Mouse (Mus musculus) thymus, postnatal 14 days (tissue): ENCODE measurements around the gene Zeb2.

Experiments used
- DNase-seq: peaks from one replicate; pipeline ENCODE4 v3.0.0; 2021

Gene Zeb2

GRCm38 (mm10) chr2:44977556-44977955, 139.6 kb downstream of the Zeb2 start:
- DNase-seq = no peak

- DNase-seq = no peak
Observed at GRCm38 (mm10) chr2:44977051-44977450, 140.1 kb downstream of the Zeb2 start.

GRCm38 (mm10) chr2:44976484-44976883, 140.7 kb downstream of the Zeb2 start:
- no peak for DNase-seq

- no peak for DNase-seq
Observed at GRCm38 (mm10) chr2:44973828-44974227, 143.4 kb downstream of the Zeb2 start.

- no peak for DNase-seq
Observed at GRCm38 (mm10) chr2:44970087-44970646, 147.0 kb downstream of the Zeb2 start.

GRCm38 (mm10) chr2:44969640-44970039, 147.6 kb downstream of the Zeb2 start:
- DNase-seq = no peak

- DNase-seq = no peak
Observed at GRCm38 (mm10) chr2:44969226-44969625, 148.0 kb downstream of the Zeb2 start.

GRCm38 (mm10) chr2:44965834-44966555, 151.2 kb downstream of the Zeb2 start:
- DNase-seq = no peak

DNA sequence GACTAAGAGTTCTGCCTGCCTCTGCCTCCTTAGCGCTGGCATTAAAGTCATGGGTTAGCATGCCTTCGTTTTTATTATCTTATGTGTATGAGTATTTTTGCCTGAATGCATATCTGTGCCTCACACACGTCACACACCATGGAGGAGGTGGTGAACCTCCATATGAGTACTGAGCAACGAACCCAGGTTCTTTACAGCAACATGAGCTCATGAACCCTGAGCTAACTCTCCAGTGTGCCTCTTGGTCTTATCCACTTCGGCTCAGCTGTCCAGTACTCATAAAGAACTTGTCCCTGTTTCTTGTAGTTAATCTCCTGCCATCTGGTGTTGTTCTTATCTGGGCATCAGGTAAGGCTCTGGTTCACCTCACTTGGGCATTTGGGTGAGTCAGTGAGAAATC, 154.6 kb downstream of the Zeb2 start:
- DNase-seq = no peak

DNA sequence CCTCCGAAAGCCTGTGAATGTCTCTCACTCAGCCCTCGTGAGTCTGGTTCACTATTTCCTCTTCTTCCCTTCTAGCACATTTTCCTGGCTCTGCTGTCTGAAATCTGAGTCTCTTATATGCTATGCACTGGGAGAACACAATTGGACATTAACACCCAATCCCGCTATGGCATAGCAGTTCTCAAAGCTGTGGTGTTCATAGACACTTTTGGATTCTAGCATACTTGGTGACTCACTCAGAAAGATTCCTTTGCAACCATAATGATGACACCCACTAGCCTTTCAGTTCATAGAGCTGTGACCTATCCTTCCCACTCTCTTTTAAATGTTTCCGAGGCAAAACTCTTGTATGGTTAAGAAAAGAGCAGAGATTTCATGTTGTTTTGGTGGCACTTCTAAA, 156.0 kb downstream of the Zeb2 start:
- DNase-seq = no peak

DNA sequence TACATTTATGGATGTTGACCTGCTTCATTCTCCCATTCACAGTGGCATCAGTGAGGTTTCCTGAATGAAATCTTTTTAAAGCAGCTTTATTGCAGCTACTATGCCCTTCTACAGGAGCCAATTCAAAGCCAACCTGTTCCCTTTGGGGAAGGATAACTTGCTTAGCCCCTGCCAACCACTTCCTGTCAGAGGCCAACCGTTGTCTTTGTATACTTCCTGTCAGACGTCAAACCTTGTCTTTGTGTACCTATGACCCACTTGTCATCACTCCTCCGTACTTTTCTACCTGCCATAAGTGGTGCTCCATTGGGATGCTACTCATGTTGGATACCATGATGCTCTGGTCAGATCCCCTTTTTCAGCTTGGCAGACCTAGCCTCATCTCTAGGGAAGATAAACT, 156.6 kb downstream of the Zeb2 start:
- DNase-seq = peak; percentile 63

DNA sequence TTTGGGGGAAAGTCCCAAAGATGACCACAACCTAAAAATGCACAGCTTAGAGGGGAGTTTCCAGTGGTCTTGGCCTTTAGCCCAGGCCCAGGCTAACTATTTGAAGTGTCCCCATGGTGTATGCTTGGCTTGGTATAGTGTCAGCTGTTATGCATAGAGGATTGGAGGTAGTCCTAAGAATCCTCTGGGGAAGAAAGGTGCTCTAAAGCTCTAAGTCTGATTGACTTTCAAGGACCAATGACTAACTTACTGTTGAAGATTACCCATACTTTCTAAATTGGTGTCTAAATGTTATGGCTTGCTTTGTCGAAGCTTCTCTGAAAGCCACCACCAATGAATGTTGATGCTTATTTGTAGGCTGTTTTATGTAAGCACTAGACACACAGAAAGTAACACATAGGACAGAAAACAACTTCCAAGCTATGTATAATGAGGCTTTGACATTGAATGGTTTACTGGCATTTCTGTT, 159.8 kb downstream of the Zeb2 start:
- no peak for DNase-seq

DNA sequence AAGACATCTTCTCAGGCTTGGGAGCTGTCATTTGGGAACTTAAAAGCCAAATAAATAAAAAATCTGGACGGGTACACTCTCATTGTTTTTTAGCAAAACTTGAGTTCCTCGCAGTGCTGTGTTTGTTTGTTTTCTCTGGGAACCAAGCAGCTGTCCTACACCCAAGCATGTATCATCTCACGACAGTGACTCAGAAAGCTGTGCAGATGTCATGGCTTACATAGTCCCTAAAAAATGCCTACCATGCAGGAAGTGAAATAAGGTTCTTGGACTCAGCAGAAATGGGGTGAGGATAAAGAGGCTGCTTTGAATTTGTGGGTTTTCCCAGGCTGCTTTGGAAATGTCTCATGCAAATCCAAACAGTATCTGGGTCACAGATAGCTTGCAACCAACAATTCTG, 161.0 kb downstream of the Zeb2 start:
- DNase-seq = no peak

DNA sequence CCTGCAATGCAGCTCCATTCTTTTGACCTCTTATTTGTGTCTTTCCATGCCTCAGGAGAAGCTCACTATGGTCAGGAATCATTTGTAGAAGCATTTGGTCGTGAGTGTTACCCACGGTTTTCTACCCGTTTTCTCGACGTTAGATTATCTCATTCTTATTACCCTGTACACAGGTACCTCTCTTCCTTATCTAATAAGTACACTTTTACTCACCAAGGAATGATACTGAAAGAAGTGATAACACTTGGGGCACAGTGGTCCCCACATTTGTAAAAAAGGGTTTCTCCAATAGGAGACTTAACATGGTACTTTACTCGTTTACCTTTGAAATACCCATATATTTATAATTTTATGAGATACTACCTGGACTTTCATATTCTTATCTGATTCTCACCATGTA, 161.7 kb downstream of the Zeb2 start:
- no peak for DNase-seq

- DNase-seq = no peak
Observed at GRCm38 (mm10) chr2:44954180-44954579, 163.0 kb downstream of the Zeb2 start.

DNA sequence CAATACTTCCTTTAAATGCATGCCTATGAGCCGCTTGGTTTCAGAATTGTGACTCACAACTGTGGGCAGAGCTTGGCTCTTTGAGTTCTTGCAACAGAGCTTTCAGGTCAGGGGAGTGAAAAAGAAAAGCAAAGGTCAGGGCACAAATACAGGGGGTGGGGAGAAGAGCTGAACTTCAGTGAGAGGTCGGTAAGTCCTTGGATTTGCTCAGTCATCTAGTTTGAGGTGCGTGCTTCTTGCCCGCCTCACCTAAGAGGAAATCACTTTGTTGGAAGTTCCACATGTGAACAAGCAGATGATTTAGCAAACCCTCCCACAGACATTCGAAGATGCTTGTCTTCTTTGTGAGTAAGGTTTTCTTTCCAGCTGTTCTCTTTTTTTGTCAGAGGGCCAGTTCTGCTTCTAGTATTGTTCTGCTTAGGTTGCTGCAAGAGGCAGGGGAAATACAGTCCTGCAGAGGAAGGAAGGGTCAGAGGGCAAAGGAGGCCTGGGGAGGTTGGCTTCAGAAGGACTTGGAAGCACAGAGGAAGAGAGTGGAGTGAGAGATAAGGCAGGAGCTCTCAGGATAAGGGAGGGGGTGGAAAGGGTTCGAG, 164.3 kb downstream of the Zeb2 start:
- no peak for DNase-seq

- DNase-seq = no peak
Observed at GRCm38 (mm10) chr2:44951651-44952213, 165.5 kb downstream of the Zeb2 start.

DNA sequence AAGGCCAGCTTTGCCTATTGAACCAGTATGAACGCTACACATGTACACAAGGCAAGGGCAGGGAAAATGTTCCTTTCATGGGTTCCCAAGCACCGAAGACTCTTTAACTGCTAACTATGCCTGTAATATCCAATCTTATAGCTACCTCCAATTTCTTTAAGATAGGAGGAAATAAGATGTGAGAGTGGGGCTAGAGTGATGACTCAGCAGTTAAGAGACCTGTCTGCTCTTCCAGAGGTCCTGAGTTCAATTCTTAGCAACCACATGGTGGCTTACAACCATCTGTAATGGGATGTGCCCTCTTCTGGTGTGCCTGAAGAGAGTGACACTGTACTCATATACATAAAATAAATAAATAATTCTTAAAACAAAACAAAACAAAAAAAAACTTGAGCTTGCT, 172.5 kb downstream of the Zeb2 start:
- DNase-seq = no peak
